Mouse (Mus musculus) spleen, postnatal 36 days (tissue): ENCODE measurements around the gene Gtpbp6.
"Not testable (repeated sequence)": the region's sequence is repeated elsewhere in the genome, so short reads cannot be mapped to it uniquely, and the experiment has no call there.

ENCODE experiments used
- DNase-seq, 2 experiments: peaks; one replicate each; pipeline ENCODE4 v3.0.0; 2022; ENCODE audit warnings: low spot score in 2 of 2, mixed read lengths in 1 of 2

Gtpbp6 gene

DNA sequence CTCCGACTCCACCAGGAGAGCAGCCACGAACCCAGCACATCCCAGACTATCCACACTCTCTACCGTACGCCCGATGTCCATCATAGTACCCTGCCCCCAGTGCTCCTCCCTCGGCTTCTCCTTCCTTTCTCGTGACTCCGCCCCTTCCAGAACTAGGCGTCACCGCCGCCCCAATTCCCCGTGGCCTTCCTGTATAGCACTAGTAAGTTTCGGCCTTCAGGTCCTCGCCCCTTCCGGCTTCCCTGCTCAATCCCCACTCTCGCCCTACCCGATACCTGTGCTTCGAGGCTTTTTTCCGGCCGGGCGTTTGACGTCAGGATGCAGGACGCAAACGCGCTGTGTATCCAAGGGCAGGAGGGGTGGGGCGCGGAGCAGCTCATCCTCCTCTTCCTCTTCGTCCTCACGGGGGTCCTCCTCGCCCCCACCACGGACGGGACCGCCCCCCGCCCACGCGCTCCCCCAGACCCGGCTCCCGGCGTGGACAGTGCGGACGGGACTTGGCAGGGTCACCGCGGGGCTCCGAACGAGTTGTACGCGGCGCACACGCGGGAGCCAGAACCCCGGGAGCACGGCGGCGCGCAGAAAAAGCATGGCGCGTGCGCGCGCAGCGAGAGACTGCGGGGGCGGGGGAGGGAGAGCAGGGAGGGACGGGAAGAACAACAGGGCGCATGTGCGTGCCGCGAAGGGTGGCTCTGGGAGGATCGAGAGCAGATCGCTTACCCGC lies at the start of gene Gtpbp6:
Gene Gtpbp6, minus strand, starts transcription at position 617 of the 724 bp plus-strand sequence.
- DNase-seq: peak; percentile 94 to 96

DNA sequence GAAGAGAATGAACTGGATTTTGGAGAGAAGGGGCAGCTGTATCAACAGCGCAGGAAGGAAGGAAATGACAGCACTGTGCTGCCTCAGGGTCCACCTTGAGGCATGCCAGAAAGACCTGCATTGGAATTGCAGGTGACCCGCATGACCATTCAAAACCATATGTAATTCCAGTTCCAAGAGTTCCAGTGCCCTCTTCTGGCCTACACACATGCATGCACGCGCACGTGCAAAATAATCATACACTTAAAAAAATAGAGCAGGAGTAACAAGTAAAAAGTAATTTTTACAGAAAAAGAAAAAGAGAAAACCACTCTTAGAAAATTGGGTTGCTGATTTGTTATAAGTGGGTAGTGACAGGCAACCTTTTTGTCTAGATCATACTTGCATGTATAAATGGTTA lies 35.0 kb upstream of the Gtpbp6 start:
- no peak for DNase-seq

DNA sequence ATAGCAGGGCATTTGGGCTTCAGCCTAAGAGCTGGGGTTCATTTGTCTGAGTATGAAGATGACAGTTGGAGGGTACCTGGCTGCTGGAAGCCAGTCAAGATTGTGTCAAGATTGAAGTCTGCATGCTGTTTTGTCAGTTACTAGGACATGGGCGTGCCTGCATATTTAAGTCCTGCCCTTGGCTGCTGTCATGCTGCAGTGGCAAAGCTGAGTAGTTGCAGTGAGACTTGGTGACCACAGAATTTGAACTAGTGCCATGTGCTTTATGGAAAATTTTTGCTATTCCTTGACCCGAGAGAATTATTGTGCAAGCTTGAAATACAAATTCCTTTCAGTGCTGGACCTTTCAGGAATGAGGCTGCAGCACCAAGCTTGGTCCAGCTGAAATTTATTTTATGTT lies 34.3 kb upstream of the Gtpbp6 start:
- no peak for DNase-seq

DNA sequence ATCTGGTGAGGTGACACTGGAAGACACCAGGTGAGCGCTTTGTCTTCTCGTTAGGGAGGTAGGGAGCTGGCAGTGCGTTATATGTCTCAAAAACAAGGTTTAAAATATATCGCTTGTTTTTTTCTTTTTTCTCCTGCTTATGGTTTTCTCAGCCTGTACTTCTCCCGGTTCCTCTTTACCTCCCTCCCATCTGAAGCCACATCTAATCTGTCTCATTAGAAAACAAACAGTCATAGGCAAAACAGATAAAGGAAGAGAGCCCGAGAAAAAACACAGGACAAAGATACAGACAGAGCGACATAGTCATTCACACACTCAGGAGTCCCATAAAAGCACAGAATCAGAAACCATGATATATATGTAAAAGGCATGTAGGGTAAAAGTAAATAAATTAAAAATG lies 32.4 kb upstream of the Gtpbp6 start:
- DNase-seq: no peak

DNA sequence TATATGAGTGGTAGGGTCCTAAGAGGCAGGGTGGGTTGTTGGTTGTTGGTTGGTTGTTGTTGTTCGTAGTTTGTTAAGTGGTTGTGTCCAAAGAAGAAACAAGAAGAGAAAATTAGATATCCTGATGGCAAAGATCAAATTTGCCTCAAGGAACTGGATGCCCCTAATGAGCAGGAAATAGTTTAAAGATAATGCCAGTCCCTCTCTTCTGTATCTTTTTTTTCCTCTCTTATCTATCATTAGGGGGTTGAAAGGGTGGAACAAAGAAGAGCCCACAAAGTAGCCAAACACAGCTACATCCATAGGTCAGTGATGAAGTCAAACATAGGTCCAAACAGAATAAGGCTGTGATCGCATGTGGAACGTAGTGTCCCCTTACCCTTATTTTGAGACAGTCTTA lies 31.3 kb upstream of the Gtpbp6 start:
- no peak for DNase-seq

DNA sequence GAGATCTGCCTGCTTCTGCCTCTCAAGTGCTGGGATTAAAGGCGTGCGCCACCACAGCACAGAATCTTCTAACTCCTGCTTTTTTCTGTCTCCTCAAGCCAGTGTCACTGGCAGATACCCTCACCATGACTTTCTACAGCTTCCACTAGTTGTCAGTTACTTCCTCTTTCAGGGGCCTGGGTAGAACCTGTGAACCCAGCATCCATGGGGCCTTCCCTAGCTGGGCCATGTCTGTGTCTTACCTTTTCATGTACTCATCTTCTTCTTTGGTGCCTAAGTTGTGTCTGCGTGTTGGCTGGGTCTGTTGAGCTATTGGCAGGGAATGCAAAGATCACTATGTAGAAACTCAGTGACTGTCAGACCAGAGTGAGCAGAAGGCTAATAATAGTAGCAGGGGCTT lies 29.8 kb upstream of the Gtpbp6 start:
- DNase-seq: no peak

DNA sequence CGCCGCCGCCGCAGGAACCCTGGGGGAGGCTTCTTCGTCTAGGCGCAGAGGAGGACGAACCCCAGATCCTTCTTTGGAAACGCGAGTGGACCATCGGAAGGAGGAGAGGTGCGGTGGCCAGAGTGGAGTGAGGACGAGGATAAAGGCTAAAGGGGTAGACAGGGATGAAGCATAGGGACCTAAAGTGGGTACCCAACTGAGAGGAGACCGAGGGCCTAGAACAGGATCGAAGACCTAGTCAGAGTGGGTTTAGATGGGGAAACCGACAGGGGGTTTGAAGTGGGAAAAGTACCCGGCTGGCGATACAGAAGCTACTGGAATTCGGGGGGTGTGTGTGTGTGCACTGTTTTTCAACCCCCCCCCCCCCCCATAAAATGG lies 28.1 kb upstream of the Gtpbp6 start:
- DNase-seq: no peak

DNA sequence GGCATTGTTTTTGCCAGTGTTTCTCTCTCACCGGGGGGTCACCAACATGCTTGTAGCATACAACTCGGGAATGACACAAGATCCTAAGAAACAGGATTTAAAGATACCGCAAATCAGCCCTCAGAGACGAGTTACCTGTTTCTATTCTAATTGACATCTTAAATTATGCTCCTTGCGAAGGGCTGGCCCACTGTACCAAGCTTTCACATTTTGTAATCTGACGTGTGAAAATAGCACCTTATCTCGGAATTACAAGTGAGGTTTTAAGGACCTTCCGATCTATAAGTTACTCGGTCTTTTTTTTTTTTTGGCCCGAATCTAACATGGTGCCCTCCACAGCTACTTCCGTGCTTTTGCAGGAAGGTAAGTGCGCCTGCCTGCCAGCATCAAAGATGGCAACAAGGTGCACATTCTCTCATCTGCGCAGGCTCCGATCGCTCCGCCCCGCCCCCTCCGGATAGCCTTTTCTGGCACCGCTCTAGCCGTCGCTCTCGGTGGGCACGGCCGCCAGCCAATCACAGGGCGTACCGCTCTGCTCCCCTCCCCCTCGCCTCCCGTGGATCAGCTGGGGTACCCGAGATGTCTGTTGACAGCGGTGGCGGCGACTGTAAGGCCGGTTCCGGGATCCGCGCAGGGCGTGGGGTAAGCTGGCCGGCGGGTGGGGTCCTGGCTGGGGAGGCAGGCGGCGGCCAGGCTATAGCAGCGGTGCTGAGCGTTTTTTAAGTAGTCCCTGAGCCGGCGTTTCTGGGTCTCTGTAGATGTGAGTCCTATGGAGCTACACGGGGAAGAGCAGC lies 27.5 kb upstream of the Gtpbp6 start, which contains the start of gene Chfr:
Gene Chfr, plus strand, starts transcription at position 550 of the 794 bp plus-strand sequence.
- peak; percentile 99 to 100 for DNase-seq

DNA sequence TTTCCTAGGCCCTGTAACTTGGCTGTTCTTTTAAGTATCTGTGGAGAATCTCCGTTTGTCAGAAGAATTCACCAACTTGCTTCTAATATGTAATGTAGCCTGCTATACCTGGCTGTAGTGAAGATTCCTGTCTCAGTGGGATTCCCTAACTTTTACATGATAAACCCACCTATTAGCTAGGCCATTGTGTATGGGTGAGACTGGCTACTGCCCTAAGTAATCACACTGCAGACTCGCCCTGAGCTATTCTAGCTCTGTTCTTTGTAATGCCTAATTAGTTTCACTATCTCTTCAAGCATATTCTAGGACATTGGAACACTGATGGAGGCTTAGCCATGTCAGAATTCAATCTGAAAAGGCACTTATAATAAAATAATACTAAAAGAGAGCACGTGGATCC lies 14.4 kb upstream of the Gtpbp6 start:
- DNase-seq: not testable (repeated sequence)

DNA sequence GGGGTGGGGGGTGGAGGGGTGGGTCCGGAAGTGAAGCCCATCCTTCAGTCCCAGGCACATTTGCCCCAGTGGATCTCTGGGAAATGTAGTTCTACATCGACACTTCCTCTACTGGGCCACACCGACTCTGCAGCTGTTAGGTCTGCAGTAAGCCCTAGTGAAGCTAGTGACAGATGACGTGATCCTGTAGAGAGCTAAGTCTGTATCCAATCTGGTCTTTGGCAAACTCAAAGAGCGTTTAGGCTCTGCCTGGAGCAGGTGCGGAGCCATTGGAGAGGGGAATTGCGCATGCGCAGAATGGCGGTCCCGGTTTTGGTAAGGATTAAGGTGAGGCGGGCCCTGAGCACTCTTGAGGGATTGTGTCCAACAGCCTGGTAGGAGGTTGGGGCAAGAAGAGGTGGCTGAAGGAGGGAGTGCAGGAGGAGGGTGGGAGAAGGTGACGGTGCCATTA lies 2.0 kb upstream of the Gtpbp6 start, which contains the start of gene Zfp605:
Gene Zfp605, plus strand, starts transcription at position 102 of the 451 bp plus-strand sequence.
- peak; percentile 74 to 82 for DNase-seq

DNA sequence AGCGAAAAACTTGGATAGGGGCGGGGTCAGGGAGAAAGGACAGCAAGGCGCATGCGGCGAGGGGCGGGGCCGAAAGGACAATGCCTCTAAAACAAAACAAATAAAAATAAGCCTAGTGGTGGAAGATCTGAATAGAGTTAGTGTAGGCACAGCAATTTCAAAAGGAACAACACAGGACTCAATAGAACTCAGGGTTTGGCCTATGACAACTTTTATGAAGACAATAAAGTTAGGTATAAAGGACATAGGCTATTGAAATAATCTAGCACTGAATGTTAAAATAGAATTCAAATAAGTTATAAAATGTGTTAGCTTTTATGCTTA lies 270 bp upstream of the Gtpbp6 start:
- DNase-seq: no peak

DNA sequence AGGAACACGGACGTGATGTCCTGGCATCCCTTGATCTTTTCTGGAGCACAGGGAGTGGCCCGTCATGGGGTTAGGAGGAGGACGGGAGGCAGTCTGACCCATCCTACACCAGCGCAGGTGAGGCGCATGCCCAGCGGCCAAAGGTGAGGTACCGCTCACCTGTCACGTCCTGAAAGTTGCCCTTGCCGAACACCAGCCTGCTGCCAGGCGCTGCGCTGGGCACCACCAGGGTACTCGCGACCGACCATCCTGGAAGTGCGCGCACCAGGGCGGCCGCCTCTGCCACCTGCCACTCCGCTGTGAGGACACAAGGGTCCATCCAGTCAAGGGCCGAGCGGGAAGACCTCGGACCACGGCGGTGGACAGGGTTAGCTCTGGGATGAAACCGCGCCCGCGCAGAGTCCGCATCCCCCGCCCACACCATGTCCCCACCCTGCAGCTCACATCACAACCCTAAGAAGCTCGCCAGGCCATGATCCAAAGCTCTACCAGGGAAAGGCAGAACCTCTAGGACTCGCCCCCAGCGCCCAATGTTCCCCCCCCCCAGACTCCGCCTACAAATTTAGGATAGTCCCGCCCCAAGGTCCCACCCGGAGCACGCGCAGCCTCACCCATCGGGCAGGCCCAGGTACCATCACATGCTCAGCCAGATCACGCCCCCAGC lies 964 bp downstream of the Gtpbp6 start:
- peak; percentile 6 to 23 for DNase-seq

DNA sequence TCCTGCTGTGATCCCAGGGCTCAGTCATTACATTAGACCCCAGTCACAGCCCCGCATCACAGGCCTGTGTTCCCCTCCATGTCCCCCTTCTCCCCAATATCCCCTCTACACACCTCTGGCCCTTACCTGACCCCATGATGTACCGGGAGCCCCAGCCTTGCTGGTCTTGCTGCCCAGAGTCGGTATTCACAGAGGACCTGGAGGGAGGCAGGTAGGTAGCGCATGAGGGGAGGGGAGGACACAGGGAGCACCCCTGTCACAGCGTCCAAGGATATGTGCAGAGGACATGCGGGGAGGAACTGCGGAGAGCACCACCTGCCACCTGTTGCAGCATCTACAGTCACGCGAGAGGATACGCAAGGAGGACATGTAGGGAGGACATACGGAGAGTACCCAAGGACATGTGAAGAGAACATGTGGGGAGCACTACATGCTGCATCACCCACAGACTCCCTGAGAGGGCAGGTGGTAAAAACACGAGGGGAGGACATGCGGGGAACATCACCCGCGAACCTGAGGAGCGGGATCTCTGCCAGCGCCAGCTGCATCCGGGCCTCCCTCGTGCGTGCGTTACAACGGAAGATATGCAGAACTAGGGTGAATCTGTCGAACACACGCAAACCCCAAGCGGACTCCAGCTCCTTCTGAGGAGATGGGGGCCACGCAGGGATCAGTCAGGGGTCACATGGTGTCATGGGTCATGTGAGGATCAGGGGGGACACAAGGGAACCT lies 1.7 kb downstream of the Gtpbp6 start:
- no peak for DNase-seq

DNA sequence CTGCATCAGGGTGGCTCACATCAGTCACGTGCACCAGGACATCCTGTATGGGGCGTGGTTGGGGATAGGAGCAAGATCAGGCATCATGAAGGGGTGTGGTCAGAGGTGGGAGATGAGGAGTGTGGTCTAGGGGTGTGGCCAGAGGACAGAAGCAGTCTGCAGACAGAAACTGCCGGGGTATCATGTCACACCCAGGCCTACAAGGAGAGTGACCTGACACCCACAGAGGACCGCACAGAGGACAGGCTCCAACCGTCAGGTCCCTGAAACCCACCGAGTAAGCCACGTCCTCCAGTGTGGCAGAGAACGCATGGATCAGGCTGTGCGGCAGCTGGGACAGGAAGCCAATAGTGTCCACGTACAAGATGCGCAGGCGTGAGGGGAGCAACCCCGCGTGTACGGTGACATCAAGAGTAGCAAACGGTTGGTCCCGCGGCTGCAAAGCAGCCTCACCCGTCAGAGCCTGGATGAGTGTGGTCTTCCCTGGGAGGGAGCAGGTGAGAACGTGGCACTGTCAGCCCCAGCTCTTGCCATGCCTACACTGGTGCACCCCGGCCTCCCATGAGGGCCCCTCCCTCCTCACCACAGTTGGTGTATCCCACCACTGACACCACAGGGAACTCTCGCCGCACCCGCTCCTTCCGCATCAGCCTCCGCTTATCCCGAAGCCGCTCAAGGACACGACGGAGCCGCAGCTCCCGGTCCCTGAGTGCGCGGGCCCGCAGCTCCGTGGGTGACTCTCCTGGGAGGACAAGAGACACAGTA lies 3.2 kb downstream of the Gtpbp6 start:
- DNase-seq: no peak

DNA sequence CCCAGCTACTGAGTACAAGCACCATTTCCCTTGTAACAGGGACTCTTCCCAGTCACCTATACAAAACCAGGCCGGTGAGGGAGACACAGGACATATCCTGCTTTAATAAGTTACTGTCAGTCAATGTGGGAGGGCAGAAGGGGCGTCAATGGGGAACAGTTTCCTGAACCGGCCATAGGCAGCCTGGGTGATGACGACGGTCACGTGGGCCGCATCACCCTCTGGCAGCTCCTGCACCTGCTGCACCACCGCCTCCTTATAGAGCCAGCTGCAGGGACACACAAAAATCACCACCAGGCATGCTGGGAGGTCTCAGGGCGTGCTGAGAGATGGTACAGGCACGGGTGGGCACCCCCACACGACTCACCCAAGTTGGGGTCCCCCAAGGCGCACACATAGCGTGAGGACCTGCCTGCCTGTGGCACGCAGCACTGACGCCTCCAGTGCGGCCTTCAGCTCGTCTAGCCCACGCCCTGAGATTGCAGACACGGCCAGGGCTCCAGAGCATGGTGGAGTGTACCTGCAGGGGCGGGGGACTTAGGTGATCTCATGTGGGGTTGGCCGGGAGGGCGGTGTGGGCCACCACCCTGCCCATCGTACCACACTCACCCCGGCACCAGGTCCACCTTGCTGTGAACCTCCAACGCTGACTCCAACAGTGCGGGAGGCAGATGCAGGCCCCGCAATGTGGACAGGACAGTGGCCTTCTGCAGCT lies 3.9 kb downstream of the Gtpbp6 start:
- DNase-seq: no peak

DNA sequence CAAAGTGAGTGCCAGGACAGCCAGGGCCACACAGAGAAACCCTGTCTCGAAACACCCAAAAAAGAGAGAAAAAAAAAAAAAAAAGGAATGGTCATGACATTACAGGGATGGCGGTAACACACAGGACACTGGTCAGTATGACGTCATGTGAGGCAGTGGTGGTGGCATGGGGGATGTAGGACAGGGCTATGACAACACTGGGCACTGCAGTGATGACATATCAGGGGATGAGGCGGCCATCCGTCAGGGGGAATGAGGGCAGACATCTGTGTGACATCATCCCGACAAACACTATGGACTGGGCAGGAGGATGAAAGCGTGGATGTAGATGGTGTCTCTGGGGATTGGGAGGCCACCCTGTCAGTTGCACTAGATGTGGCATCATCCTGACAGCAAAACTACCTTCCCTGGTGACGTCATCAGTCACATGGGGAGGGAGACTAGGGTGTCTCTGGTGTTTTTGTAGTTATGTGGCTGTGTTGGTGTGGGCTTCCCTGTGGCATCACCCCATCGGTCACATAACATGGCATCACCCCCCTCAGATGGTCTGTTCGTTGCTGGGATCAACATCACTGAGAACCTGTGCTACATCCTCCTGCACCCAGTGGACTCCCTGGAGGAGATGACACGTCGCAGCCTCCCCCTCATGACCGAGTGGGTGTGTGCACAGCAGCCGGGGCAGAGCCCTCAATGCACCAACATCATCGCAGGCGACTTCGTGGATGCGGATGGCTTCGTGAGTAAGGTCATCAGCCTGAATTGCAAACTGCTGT lies 5.0 kb downstream of the Gtpbp6 start:
- DNase-seq: no peak

DNA sequence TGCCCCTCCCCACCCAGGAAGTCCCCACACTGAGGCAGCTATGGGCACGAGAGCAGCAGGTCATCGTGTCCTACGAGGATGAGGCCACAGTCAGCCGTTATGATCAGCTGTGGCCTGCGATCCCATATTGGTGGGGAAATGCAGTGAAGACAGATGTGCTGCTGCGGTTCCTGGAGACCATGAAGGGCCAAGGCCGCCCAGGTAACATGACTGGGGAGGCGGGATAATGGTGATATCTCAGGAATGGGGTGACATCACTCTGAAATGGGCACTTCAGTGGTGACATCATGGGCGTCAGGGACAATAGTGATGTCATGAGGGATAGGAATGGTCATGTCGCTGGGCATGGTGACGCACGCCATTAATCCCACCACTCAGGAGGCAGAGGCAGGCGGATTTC lies 5.6 kb downstream of the Gtpbp6 start:
- DNase-seq: no peak

DNA sequence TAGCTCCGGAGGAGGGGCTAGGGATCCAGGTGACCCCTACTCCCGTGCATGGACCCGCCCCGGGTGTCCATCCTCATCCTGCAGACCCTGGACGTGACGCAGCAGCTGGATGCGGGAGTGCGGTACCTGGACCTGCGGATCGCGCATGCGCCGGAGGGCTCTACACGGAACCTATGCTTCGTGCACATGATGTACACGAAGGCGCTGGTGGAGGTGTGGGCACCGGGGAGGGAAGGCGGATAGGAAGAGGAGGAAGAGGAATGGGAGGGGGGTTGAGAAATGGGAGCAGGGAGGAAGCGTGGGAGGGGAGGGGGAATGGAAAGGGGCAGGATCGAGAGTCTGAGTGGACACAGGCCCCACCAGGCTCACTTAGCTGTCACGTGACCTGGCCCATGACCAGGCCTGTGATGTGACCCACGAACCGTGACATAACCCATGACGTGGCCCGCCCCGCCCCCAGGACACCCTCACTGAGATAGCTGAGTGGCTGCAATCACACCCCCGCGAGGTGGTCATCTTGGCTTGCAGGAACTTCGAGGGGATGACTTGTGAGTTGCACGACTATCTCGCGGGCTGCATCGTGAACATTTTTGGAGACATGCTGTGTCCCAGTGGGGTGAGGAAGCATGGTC lies 6.2 kb downstream of the Gtpbp6 start:
- peak; percentile 18 to 29 for DNase-seq

DNA sequence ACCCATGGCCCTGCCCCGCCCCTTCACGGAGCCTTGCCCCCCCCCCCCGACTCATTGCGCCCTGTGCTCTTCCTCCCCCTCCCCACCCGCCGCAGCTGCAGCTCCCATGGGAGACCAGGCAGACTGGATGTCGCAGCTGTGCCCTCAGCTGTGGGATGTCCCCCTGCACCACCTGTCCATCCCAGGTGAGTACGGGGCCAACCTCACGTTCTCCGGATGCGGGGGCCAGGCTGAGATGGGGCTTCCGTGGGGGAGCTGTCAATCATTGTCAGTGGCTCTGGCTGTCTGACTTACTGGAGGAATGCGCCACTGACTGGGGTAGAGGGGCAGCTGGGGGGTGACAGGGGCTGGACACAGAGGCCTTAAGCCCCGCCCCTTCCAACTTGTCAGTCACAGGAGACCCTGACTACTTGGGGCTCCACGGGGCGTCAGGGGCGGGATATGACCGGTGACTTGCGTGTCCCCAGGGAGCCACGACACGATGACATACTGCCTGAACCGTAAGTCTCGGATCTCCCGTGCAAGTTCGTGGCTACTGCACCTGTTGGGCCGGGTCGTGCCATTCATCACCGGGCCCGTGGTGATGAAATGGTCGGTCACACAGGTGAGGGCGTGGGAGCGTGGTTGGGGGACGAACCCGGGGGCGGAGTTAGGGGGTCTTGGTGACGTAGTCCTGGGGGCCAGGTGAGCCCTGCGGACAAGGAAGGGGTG lies 6.9 kb downstream of the Gtpbp6 start:
- peak; percentile 35 to 38 for DNase-seq
